ENCODE assay signal across 8 mouse cellular contexts in genomic region chr8:119778263-119778662, GRCm38 (mm10). TPM values are rescaled to one million over a fixed set of nuclear protein-coding genes. Genes with fewer than 3 reads are reported as not detected.
A peak's percentile ranks its signal among the peaks of the same experiment; 100 is the strongest.
DNase-seq lines count a peak whose midpoint lies in the region; ATAC-seq and TF ChIP-seq lines count a peak whose summit lies in the region.

TSS of gene Tldc1 (minus strand) at chr8:119778416.

- peak within 1 kb of the TSS; percentile 84 for H3K9ac ChIP-seq in CH12.LX (ENCODE audit: insufficient read depth, low read depth)
- H3K9ac ChIP-seq in forebrain, embryonic 11.5 days (ENCODE audit: low read length) = peak within 1 kb of the TSS; percentile 68
- H3K9ac ChIP-seq in heart, embryonic 16.5 days (ENCODE audit: low read length) = peak within 1 kb of the TSS; percentile 91
- H3K9ac ChIP-seq in liver, embryonic 15.5 days = peak within 1 kb of the TSS; percentile 68
- peak within 1 kb of the TSS; percentile 63 for H3K9ac ChIP-seq in neural tube, embryonic 12.5 days

- TF ChIP-seq CTCF in CH12.LX (conservative IDR thresholded peaks at IDR 0.05 in 1 of 2, IDR thresholded peaks at IDR 0.05 in 1 of 2; ENCODE audit: low read depth in 2 of 2, low read length in 2 of 2) = no peak

- peak within 1 kb of the TSS; percentile 69 for H3K4me2 ChIP-seq in CH12.LX (ENCODE audit: insufficient read depth, low read depth, poor library complexity, severe bottlenecking)
- H3K4me2 ChIP-seq in forebrain, embryonic 11.5 days (ENCODE audit: low read depth, low read length, severe bottlenecking) = peak within 1 kb of the TSS; percentile 55
- peak within 1 kb of the TSS; percentile 96 for H3K4me2 ChIP-seq in heart, embryonic 16.5 days (ENCODE audit: low read depth, low read length)
- peak within 1 kb of the TSS; percentile 91 for H3K4me2 ChIP-seq in liver, embryonic 15.5 days
- peak within 1 kb of the TSS; percentile 89 for H3K4me2 ChIP-seq in neural tube, embryonic 12.5 days (replicated peaks)

- no peak within 1 kb of the TSS; the same call in 1 of the 2 replicates for H3K27ac ChIP-seq in CH12.LX (ENCODE audit: insufficient read depth, low read depth)
- 0 out of 2 replicates have a peak within 1 kb of the TSS, but pooled peaks have one; percentile 18 for H3K27ac ChIP-seq in forebrain, embryonic 11.5 days (ENCODE audit: low read depth, low read length)
- peak within 1 kb of the TSS; percentile 85 for H3K27ac ChIP-seq in heart, embryonic 16.5 days (ENCODE audit: low read length)
- H3K27ac ChIP-seq in liver, embryonic 15.5 days (replicated peaks) = peak within 1 kb of the TSS; percentile 49
- peak within 1 kb of the TSS; percentile 55; the same call in 1 of the 2 replicates for H3K27ac ChIP-seq in neural tube, embryonic 12.5 days

- no peaks in the 10 kb centered on the region for H3K36me3 ChIP-seq in CH12.LX (replicated peaks in 1 of 2; ENCODE audit: control insufficient read depth in 1 of 2, insufficient read depth in 1 of 2, low read length in 1 of 2)
- H3K36me3 ChIP-seq in forebrain, embryonic 11.5 days (ENCODE audit: control insufficient read depth, insufficient read depth, low read length) = no peaks in the 10 kb centered on the region
- H3K36me3 ChIP-seq in heart, embryonic 16.5 days (ENCODE audit: control insufficient read depth, insufficient read depth) = no peaks in the 10 kb centered on the region
- no peaks in the 10 kb centered on the region for H3K36me3 ChIP-seq in liver, embryonic 15.5 days (replicated peaks)
- no peaks in the 10 kb centered on the region for H3K36me3 ChIP-seq in neural tube, embryonic 12.5 days

- 2% methylated on average over 18 of the region's 18 CpGs for WGBS in forebrain, embryonic 11.5 days
- 0% methylated on average over 18 of the region's 18 CpGs for WGBS in heart, embryonic 16.5 days
- under 1% methylated on average over 18 of the region's 18 CpGs for WGBS in liver, embryonic 15.5 days (ENCODE audit: insufficient replicate concordance)
- WGBS in neural tube, embryonic 12.5 days = 1% methylated on average over 18 of the region's 18 CpGs

- no peaks in the 10 kb centered on the region for H3K79me2 ChIP-seq in CH12.LX (replicated peaks; ENCODE audit: control insufficient read depth, extremely low read depth, insufficient read depth, poor library complexity, severe bottlenecking)

- H3K9me3 ChIP-seq in CH12.LX (replicated peaks; ENCODE audit: low read length) = no peaks in the 10 kb centered on the region
- no peaks in the 10 kb centered on the region for H3K9me3 ChIP-seq in forebrain, embryonic 11.5 days (ENCODE audit: control insufficient read depth, low read length)
- H3K9me3 ChIP-seq in heart, embryonic 16.5 days (replicated peaks; ENCODE audit: control insufficient read depth, low read length) = no peaks in the 10 kb centered on the region
- H3K9me3 ChIP-seq in liver, embryonic 15.5 days (replicated peaks) = no peaks in the 10 kb centered on the region
- no peaks in the 10 kb centered on the region for H3K9me3 ChIP-seq in neural tube, embryonic 12.5 days

- dilution Hi-C loops in CH12.LX (cut with MboI; ENCODE audit: extremely low pct_ligation_motif_present, extremely low pct_unique_long_range_greater_than_20kb, low sequenced_read_pairs) = no loop called here

- H3K4me3 ChIP-seq in CH12.LX (replicated peaks in 1 of 3; ENCODE audit: low read depth in 2 of 3, low read length in 2 of 3, poor library complexity in 1 of 3) = peak within 1 kb of the TSS; percentile 72 to 90 (median 77)
- H3K4me3 ChIP-seq in forebrain, embryonic 11.5 days (ENCODE audit: low read depth, low read length) = peak within 1 kb of the TSS; percentile 45
- peak within 1 kb of the TSS; percentile 81 for H3K4me3 ChIP-seq in heart, embryonic 16.5 days (ENCODE audit: low read length)
- peak within 1 kb of the TSS; percentile 66 for H3K4me3 ChIP-seq in liver, embryonic 15.5 days (replicated peaks)
- H3K4me3 ChIP-seq in neural tube, embryonic 12.5 days = peak within 1 kb of the TSS; percentile 57

- peak; percentile 99 for DNase-seq in CH12.LX (ENCODE audit: extremely low read depth)
- DNase-seq in c-Kit-positive CD71-positive TER-119-negative erythroid progenitor cells, embryonic 14.5 days (ENCODE audit: low read depth) = peak; percentile 99
- peak; percentile 98 for DNase-seq in forebrain, embryonic 11.5 days (ENCODE audit: low spot score)
- DNase-seq in kidney, postnatal 36 days = peak; percentile 99 to 100
- peak; percentile 98 for DNase-seq in telencephalon, adult 2 months (ENCODE audit: low read depth, low spot score)

- TF ChIP-seq POLR2A in CH12.LX (IDR thresholded peaks at IDR 0.05; ENCODE audit: low read depth, low read length) = peak; percentile 88

- no peak for TF ChIP-seq RAD21 in CH12.LX (IDR thresholded peaks at IDR 0.05; ENCODE audit: low read depth, low read length)

- TF ChIP-seq EP300 in CH12.LX (IDR thresholded peaks at IDR 0.05; ENCODE audit: low read length) = no peak

- in situ Hi-C loops in CH12.LX (cut with MboI; ENCODE audit: low pct_ligation_motif_present, low pct_unique_long_range_greater_than_20kb, low sequenced_read_pairs) = loop anchor here (5.0 kb wide), 1 partner anchor 91 kb away; no protein-coding TSS in a partner anchor

- H3K27me3 ChIP-seq in CH12.LX (replicated peaks) = peaks cover 2% of the 10 kb centered on the region
- no peaks in the 10 kb centered on the region for H3K27me3 ChIP-seq in forebrain, embryonic 11.5 days (ENCODE audit: control insufficient read depth, insufficient read depth, low read length)
- H3K27me3 ChIP-seq in heart, embryonic 16.5 days (ENCODE audit: control insufficient read depth, insufficient read depth, low read length) = no peaks in the 10 kb centered on the region
- 0 out of 2 replicates have a peak, but pooled peaks cover 5% of the 10 kb centered on the region for H3K27me3 ChIP-seq in liver, embryonic 15.5 days
- H3K27me3 ChIP-seq in neural tube, embryonic 12.5 days (replicated peaks) = no peaks in the 10 kb centered on the region

- peaks cover 5 to 32% of the 10 kb centered on the region in 2 experiments; a peak in 2 of 4 replicates for H3K4me1 ChIP-seq in CH12.LX (ENCODE audit: control insufficient read depth in 1 of 2, insufficient read depth in 2 of 2)
- H3K4me1 ChIP-seq in forebrain, embryonic 11.5 days (replicated peaks; ENCODE audit: control insufficient read depth, insufficient read depth, low read length) = 0 out of 2 replicates have a peak, but pooled peaks cover 2% of the 10 kb centered on the region
- H3K4me1 ChIP-seq in heart, embryonic 16.5 days (ENCODE audit: control insufficient read depth, insufficient read depth, low read length) = peaks cover 18% of the 10 kb centered on the region
- peaks cover 27% of the 10 kb centered on the region for H3K4me1 ChIP-seq in liver, embryonic 15.5 days (replicated peaks)
- H3K4me1 ChIP-seq in neural tube, embryonic 12.5 days = peaks cover 18% of the 10 kb centered on the region

- ATAC-seq in forebrain, embryonic 11.5 days (replicated peaks; ENCODE audit: low FRiP score) = peak; percentile 96
- ATAC-seq in heart, embryonic 16.5 days (replicated peaks; ENCODE audit: extremely low read depth, insufficient read depth, low FRiP score) = peak; percentile 97
- ATAC-seq in liver, embryonic 15.5 days (ENCODE audit: insufficient read depth) = peak; percentile 98
- peak; percentile 97 for ATAC-seq in neural tube, embryonic 12.5 days (ENCODE audit: low FRiP score, low read depth)

TF ChIP-seq in CH12.LX, 34 proteins besides CTCF, POLR2A, EP300 and RAD21:
- TF ChIP-seq ZKSCAN1 (IDR thresholded peaks at IDR 0.05; ENCODE audit: borderline replicate concordance, low read depth, low read length) = no peak
- TF ChIP-seq IRF4 (IDR thresholded peaks at IDR 0.05; ENCODE audit: low read depth, low read length) = peak; percentile 18; the same call in 1 of the 2 replicates
- TF ChIP-seq POLR2AphosphoS2 (IDR thresholded peaks at IDR 0.05; ENCODE audit: low read depth, low read length) = 0 out of 2 replicates have a peak, but pooled peaks have one; percentile 58
- TF ChIP-seq ZMIZ1 (IDR thresholded peaks at IDR 0.05; ENCODE audit: low read depth, low read length) = peak; percentile 91
- no peak for TF ChIP-seq CHD1 (IDR thresholded peaks at IDR 0.05; ENCODE audit: low read depth, low read length)
- TF ChIP-seq MEF2A (IDR thresholded peaks at IDR 0.05; ENCODE audit: borderline replicate concordance, low read depth, low read length) = no peak
- peak; percentile 44; the same call in 1 of the 2 replicates for TF ChIP-seq NRF1 (IDR thresholded peaks at IDR 0.05; ENCODE audit: low read depth, low read length)
- TF ChIP-seq MAZ (IDR thresholded peaks at IDR 0.05; ENCODE audit: low read depth, low read length) = no peak
- peak; percentile 52 for TF ChIP-seq TCF12 (IDR thresholded peaks at IDR 0.05; ENCODE audit: low read depth, low read length)
- TF ChIP-seq CHD2 (IDR thresholded peaks at IDR 0.05; ENCODE audit: low read length) = peak; percentile 77
- peak; percentile 83 for TF ChIP-seq MXI1 (IDR thresholded peaks at IDR 0.05; ENCODE audit: low read depth, low read length)
- TF ChIP-seq KAT2A (IDR thresholded peaks at IDR 0.05; ENCODE audit: insufficient replicate concordance, low read length) = 0 out of 2 replicates have a peak, but pooled peaks have one; percentile 30
- TF ChIP-seq SIN3A (IDR thresholded peaks at IDR 0.05; ENCODE audit: low read length) = 0 out of 2 replicates have a peak, but pooled peaks have one; percentile 66
- peak; percentile 84 for TF ChIP-seq ELF1 (IDR thresholded peaks at IDR 0.05; ENCODE audit: low read depth, low read length)
- TF ChIP-seq NELFE (IDR thresholded peaks at IDR 0.05; ENCODE audit: low read depth, low read length) = peak; percentile 79
- TF ChIP-seq ZC3H11A (IDR thresholded peaks at IDR 0.05; ENCODE audit: low read depth, low read length) = no peak
- TF ChIP-seq JUND (conservative IDR thresholded peaks at IDR 0.05; ENCODE audit: low read depth, low read length) = no peak
- TF ChIP-seq TBP (conservative IDR thresholded peaks at IDR 0.05; ENCODE audit: low read depth, low read length) = peak; percentile 70; the same call in 1 of the 2 replicates

RNA-seq across cellular contexts. Expression of gene Tldc1, which starts in this region (rescaled TPM):
- 7.8 and 10.4 TPM in 2 replicates for total RNA-seq in CH12.LX (2012; rRNA removed)
- 5.8 and 7.7 TPM in 2 replicates for total RNA-seq in CH12.LX (2014; rRNA removed)
- 3.8 and 8.1 TPM in 2 replicates for polyA plus RNA-seq in CH12.LX (2012; ENCODE audit: insufficient read length, low read depth)
- 12.6 and 13.4 TPM in 2 replicates for polyA plus RNA-seq in forebrain, embryonic 11.5 days (2014; fragmentation: Nextera tagmentation; extraction: Ambion mirVana)
- 12.5 and 15.0 TPM in 2 replicates for polyA plus RNA-seq in heart, embryonic 16.5 days (2015; fragmentation: Nextera tagmentation; extraction: Ambion mirVana)
- 4.1 and 4.6 TPM in 2 replicates for polyA plus RNA-seq in liver, embryonic 15.5 days (2015; fragmentation: Nextera tagmentation; extraction: Ambion mirVana)
- 11.6 and 12.1 TPM in 2 replicates for polyA plus RNA-seq in neural tube, embryonic 12.5 days (2016; fragmentation: Nextera tagmentation; extraction: Ambion mirVana)
